Comparison of ENCODE assay signal across 8 mouse cellular contexts in the genomic region with DNA sequence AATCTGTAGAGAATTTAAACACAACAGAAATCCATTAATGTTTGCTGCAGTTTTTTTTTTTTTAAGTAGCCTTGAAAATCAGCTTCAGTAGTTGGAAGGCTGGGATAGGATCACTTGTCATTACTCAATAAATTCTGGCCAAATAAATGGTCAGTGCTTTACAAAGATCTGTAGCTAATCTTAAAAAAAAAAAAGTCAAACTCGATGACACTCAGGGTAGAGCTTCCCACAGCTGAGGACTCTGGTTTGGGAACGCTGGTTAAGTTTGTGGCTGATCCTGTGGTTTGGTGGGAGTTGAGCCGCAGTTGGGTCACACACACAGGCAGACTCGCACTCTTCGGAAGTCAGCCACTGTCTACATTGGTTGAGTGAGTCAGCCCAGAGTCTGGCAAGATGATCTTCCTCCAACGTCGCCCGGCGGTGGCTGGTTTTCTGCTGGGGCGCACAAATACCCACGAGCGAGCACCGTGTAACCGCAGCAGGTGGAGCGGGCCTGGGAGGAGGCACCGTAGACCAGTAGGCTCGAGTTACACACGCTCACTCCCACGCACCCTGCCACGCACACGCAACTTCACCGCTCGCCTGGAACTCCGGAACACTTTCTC.
DNase-seq lines count a peak whose midpoint lies in the region; ATAC-seq and TF ChIP-seq lines count a peak whose summit lies in the region.

No protein-coding gene starts in this region.

- no peak overlapping the region for H3K9ac ChIP-seq in forebrain, postnatal 0 days
- no peak overlapping the region for H3K9ac ChIP-seq in hindbrain, embryonic 14.5 days
- peak overlapping the region; percentile 85 for H3K9ac ChIP-seq in liver, embryonic 11.5 days (ENCODE audit: low read depth, low read length)

- H3K4me3 ChIP-seq in bone marrow, adult 2 months (replicated peaks; ENCODE audit: control insufficient read depth, low read depth, low read length): peak overlapping the region; percentile 75
- peak overlapping the region; percentile 38 for H3K4me3 ChIP-seq in forebrain, postnatal 0 days (ENCODE audit: low read depth, low read length)
- peak overlapping the region; percentile 45 for H3K4me3 ChIP-seq in hindbrain, embryonic 14.5 days (replicated peaks; ENCODE audit: low read length)
- H3K4me3 ChIP-seq in liver, embryonic 11.5 days (ENCODE audit: low read depth, low read length): peak overlapping the region; percentile 75

- ATAC-seq in forebrain, postnatal 0 days: no peak
- ATAC-seq in hindbrain, embryonic 14.5 days (ENCODE audit: low FRiP score): no peak
- ATAC-seq in liver, embryonic 11.5 days (replicated peaks; ENCODE audit: low FRiP score): peak; percentile 7; the same call in 1 of the 2 replicates
- ATAC-seq in monocyte, adult 5-6 weeks (replicated peaks; ENCODE audit: insufficient number of reproducible peaks, low FRiP score, low TSS enrichment, poor library complexity, severe bottlenecking): peak; percentile 30

- H3K9me3 ChIP-seq in forebrain, postnatal 0 days (ENCODE audit: low read length): no peaks in the 10 kb centered on the region
- no peaks in the 10 kb centered on the region for H3K9me3 ChIP-seq in hindbrain, embryonic 14.5 days (ENCODE audit: control insufficient read depth, low read length)
- no peaks in the 10 kb centered on the region for H3K9me3 ChIP-seq in liver, embryonic 11.5 days (ENCODE audit: control insufficient read depth, low read length)

- DNase-seq in ES-CJ7 (ENCODE audit: low read depth, low spot score): peak; percentile 52
- no peak for DNase-seq in forebrain, postnatal 0 days
- no peak for DNase-seq in hindbrain, embryonic 14.5 days (ENCODE audit: low spot score)
- peak; percentile 62 for DNase-seq in liver, embryonic 11.5 days (ENCODE audit: low spot score)
- DNase-seq in thymus, postnatal 25 days: peak; percentile 79
- DNase-seq in frontal cortex, postnatal 10 days (ENCODE audit: low spot score in 2 of 2): no peak

- 2% methylated on average over 24 of the region's 24 CpGs for WGBS in bone marrow, adult 2 months
- 2% methylated on average over 24 of the region's 24 CpGs for WGBS in forebrain, postnatal 0 days
- 1% methylated on average over 24 of the region's 24 CpGs for WGBS in hindbrain, embryonic 14.5 days
- under 1% methylated on average over 24 of the region's 24 CpGs for WGBS in liver, embryonic 11.5 days

- TF ChIP-seq CTCF in bone marrow, adult 2 months (IDR thresholded peaks at IDR 0.05; ENCODE audit: control insufficient read depth, insufficient read depth, low read length): no peak
- no peak for TF ChIP-seq CTCF in forebrain, postnatal 0 days (IDR thresholded peaks at IDR 0.05; ENCODE audit: low read depth)

- H3K27me3 ChIP-seq in forebrain, postnatal 0 days (ENCODE audit: insufficient read depth, low read length): peaks cover 91% of the 10 kb centered on the region
- peaks cover 95% of the 10 kb centered on the region for H3K27me3 ChIP-seq in hindbrain, embryonic 14.5 days (ENCODE audit: control insufficient read depth, insufficient read depth, low read length)
- peaks cover 26% of the 10 kb centered on the region for H3K27me3 ChIP-seq in liver, embryonic 11.5 days (replicated peaks; ENCODE audit: control insufficient read depth, insufficient read depth, low read length)

- no peaks in the 10 kb centered on the region; the same call in none of the 2 replicates for H3K4me1 ChIP-seq in bone marrow, adult 2 months (ENCODE audit: control insufficient read depth, insufficient read depth, low read length)
- peaks cover 13% of the 10 kb centered on the region for H3K4me1 ChIP-seq in forebrain, postnatal 0 days (ENCODE audit: insufficient read depth)
- H3K4me1 ChIP-seq in hindbrain, embryonic 14.5 days (replicated peaks; ENCODE audit: control insufficient read depth, insufficient read depth, low read length): peaks cover 18% of the 10 kb centered on the region
- peaks cover 37% of the 10 kb centered on the region for H3K4me1 ChIP-seq in liver, embryonic 11.5 days (replicated peaks; ENCODE audit: control insufficient read depth, insufficient read depth, low read length)

- H3K4me2 ChIP-seq in forebrain, postnatal 0 days (ENCODE audit: low read depth): peak overlapping the region; percentile 65
- H3K4me2 ChIP-seq in hindbrain, embryonic 14.5 days (replicated peaks): peak overlapping the region; percentile 91
- H3K4me2 ChIP-seq in liver, embryonic 11.5 days: peak overlapping the region; percentile 100

- H3K36me3 ChIP-seq in forebrain, postnatal 0 days (ENCODE audit: insufficient read depth): no peaks in the 10 kb centered on the region
- no peaks in the 10 kb centered on the region for H3K36me3 ChIP-seq in hindbrain, embryonic 14.5 days (replicated peaks; ENCODE audit: control insufficient read depth, insufficient read depth)
- H3K36me3 ChIP-seq in liver, embryonic 11.5 days (ENCODE audit: control insufficient read depth, insufficient read depth, low read length): no peaks in the 10 kb centered on the region

- H3K27ac ChIP-seq in bone marrow, adult 2 months (ENCODE audit: control insufficient read depth, insufficient read depth, low read depth, low read length, poor library complexity): peak overlapping the region; percentile 67; the same call in 1 of the 2 replicates
- H3K27ac ChIP-seq in forebrain, postnatal 0 days (ENCODE audit: low read depth, low read length): no peak overlapping the region
- H3K27ac ChIP-seq in hindbrain, embryonic 14.5 days: no peak overlapping the region
- H3K27ac ChIP-seq in liver, embryonic 11.5 days (ENCODE audit: low read depth, low read length): peak overlapping the region; percentile 80

- TF ChIP-seq POLR2A in bone marrow, adult 2 months (IDR thresholded peaks at IDR 0.05; ENCODE audit: borderline replicate concordance, control insufficient read depth, low read depth, low read length): no peak

Comparison
In these comparisons a context has a peak if more than half of its experiments do, and no peak if none do; other contexts are left out.
1. DNase-seq: peak in ES-CJ7 (single experiment), liver, embryonic 11.5 days (single experiment) and thymus, postnatal 25 days (single experiment); none in forebrain, postnatal 0 days (single experiment), hindbrain, embryonic 14.5 days (single experiment) and frontal cortex, postnatal 10 days (0 of 2).
2. H3K27ac ChIP-seq: peak in bone marrow, adult 2 months (single experiment) and liver, embryonic 11.5 days (single experiment); none in forebrain, postnatal 0 days (single experiment) and hindbrain, embryonic 14.5 days (single experiment).
3. ATAC-seq: peak in liver, embryonic 11.5 days (single experiment) and monocyte, adult 5-6 weeks (single experiment); none in forebrain, postnatal 0 days (single experiment) and hindbrain, embryonic 14.5 days (single experiment).
4. Peak in every context shown above with its lines, with median percentiles within 50 percentile points of each other: H3K4me3 ChIP-seq and H3K4me2 ChIP-seq.